Mouse (Mus musculus): ENCODE measurements around the gene Serpinb1b. TPM values are rescaled to one million over a fixed set of nuclear protein-coding genes. Genes with fewer than 3 reads are reported as not detected.
"Not testable (repeated sequence)": the region's sequence is repeated elsewhere in the genome, so short reads cannot be mapped to it uniquely, and the experiment has no call there.

Serpinb1b gene
- 0.06 and 0.21 TPM in 2 replicates for polyA plus RNA-seq (2012; rRNA removed)

DNA sequence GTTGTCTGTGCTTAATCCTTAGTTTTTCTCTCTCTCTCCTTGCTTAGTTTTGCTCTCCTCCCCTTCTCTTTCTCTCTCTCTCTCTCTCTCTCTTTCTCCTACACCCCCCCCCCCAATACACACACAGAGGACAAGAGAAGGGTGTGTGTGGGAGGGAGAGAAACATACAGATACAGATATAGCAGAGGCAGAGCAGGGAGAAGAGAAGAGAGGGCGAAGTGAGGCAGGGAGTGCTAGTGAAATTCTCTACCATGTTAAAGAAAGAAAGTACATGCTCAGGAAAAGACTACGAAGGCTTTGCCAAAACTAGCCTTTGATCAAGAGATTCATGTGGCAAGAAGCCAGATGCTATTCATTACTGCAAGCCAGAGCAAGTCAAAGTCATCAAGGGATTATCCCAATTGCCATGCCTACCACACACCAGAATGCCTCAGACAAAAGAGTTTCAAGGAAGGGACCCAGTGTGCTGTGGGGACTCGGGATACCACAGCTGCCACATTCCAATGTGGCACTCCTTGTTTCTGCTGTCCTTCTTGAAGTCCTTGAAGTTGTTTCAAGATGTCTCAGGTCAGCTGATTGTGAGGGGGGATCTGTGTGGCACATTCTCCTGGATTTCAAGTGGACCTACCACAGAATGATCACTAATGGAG, at the start of gene Serpinb1b:
Gene Serpinb1b (plus strand): TSS at position 520 of the 650 bp plus-strand sequence.
- Histone ChIP-seq H3K36me3 (ENCODE audit: control insufficient read depth, insufficient read depth, low read length) (no peaks in the 10 kb centered on the region), H3K4me1 (ENCODE audit: control insufficient read depth, insufficient read depth, insufficient read length) (no peaks in the 10 kb centered on the region; the same call in 1 of the 2 replicates), H3K27ac (ENCODE audit: insufficient read depth, low read length) (no peak within 1 kb of the TSS), H3K4me3 (ENCODE audit: extremely low read depth, insufficient read depth, insufficient read length) (no peak within 1 kb of the TSS), H3K27me3 (ENCODE audit: control insufficient read depth, insufficient read depth, low read length) (no peaks in the 10 kb centered on the region)
- DNase-seq (ENCODE audit: low read depth in 1 of 2, low spot score in 2 of 2), result no peak
- TF ChIP-seq CTCF (IDR thresholded peaks at IDR 0.05; ENCODE audit: extremely low read depth, insufficient read depth, insufficient read length, insufficient replicate concordance), result no peak
- TF ChIP-seq POLR2A (IDR thresholded peaks at IDR 0.05; ENCODE audit: low read depth, low read length), result no peak
- WGBS, result 91% methylated on average over 3 of the region's 3 CpGs

DNA sequence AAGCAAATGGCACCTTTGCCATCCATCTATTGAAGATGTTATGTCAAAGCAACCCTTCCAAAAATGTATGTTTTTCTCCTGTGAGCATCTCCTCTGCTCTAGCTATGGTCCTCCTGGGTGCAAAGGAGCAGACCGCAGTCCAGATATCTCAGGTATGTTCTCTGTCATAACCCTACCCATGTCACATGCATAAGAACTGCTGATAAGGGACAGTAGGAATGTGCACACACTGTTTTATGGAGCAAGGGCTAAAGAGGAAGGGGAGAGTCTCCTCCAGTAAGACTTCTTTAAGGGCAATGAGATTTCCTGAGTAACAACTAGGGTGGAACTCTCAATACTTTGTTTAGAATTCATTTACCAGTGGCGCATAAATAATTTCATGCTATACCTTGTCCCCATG, 48.9 kb upstream of the Serpinb1b start:
- H3K27me3 ChIP-seq (ENCODE audit: control insufficient read depth, insufficient read depth, low read length), result not testable (repeated sequence)
- WGBS, result 98% methylated on average over 2 of the region's 2 CpGs

GRCm38 (mm10) chr13:33030281-33030680, 48.1 kb upstream of the Serpinb1b start:
- no peak overlapping the region for H3K4me3 ChIP-seq (ENCODE audit: extremely low read depth, insufficient read depth, insufficient read length)
- no peaks in the 10 kb centered on the region for H3K4me1 ChIP-seq (ENCODE audit: control insufficient read depth, insufficient read depth, insufficient read length)
- TF ChIP-seq CTCF (IDR thresholded peaks at IDR 0.05; ENCODE audit: extremely low read depth, insufficient read depth, insufficient read length, insufficient replicate concordance) (no peak), POLR2A (IDR thresholded peaks at IDR 0.05; ENCODE audit: low read depth, low read length) (no peak)
- 67% methylated on average over 3 of the region's 3 CpGs for WGBS
- no peak overlapping the region for H3K27ac ChIP-seq (ENCODE audit: insufficient read depth, low read length)
- no peaks in the 10 kb centered on the region for H3K27me3 ChIP-seq (ENCODE audit: control insufficient read depth, insufficient read depth, low read length)
- no peaks in the 10 kb centered on the region for H3K36me3 ChIP-seq (ENCODE audit: control insufficient read depth, insufficient read depth, low read length)
- no peak for DNase-seq (ENCODE audit: low read depth in 1 of 2, low spot score in 2 of 2)

More for the DNA sequence above, 48.9 kb upstream of the Serpinb1b start:
- H3K27ac ChIP-seq (ENCODE audit: insufficient read depth, low read length); DNase-seq (ENCODE audit: low read depth in 1 of 2, low spot score in 2 of 2); H3K4me3 ChIP-seq (ENCODE audit: extremely low read depth, insufficient read depth, insufficient read length); H3K4me1 ChIP-seq (ENCODE audit: control insufficient read depth, insufficient read depth, insufficient read length); H3K36me3 ChIP-seq (ENCODE audit: control insufficient read depth, insufficient read depth, low read length): not testable (repeated sequence)

GRCm38 (mm10) chr13:33035506-33035905, 42.9 kb upstream of the Serpinb1b start:
- no peaks in the 10 kb centered on the region for H3K36me3 ChIP-seq (ENCODE audit: control insufficient read depth, insufficient read depth, low read length)
- DNase-seq (ENCODE audit: low read depth in 1 of 2, low spot score in 2 of 2), result no peak
- H3K27me3 ChIP-seq (ENCODE audit: control insufficient read depth, insufficient read depth, low read length), result no peaks in the 10 kb centered on the region
- H3K4me1 ChIP-seq (ENCODE audit: control insufficient read depth, insufficient read depth, insufficient read length), result no peaks in the 10 kb centered on the region
- 91% methylated on average over 1 of the region's 1 CpGs for WGBS
- no peak overlapping the region for H3K27ac ChIP-seq (ENCODE audit: insufficient read depth, low read length)
- TF ChIP-seq CTCF (IDR thresholded peaks at IDR 0.05; ENCODE audit: extremely low read depth, insufficient read depth, insufficient read length, insufficient replicate concordance) (no peak), POLR2A (IDR thresholded peaks at IDR 0.05; ENCODE audit: low read depth, low read length) (no peak)
- no peak overlapping the region for H3K4me3 ChIP-seq (ENCODE audit: extremely low read depth, insufficient read depth, insufficient read length)

- H3K4me3 ChIP-seq (ENCODE audit: extremely low read depth, insufficient read depth, insufficient read length), result no peak overlapping the region
- H3K36me3 ChIP-seq (ENCODE audit: control insufficient read depth, insufficient read depth, low read length), result no peaks in the 10 kb centered on the region
- WGBS, result 96% methylated on average over 3 of the region's 3 CpGs
- H3K4me1 ChIP-seq (ENCODE audit: control insufficient read depth, insufficient read depth, insufficient read length), result peaks cover 4% of the 10 kb centered on the region; the same call in 1 of the 2 replicates
- no peak for DNase-seq (ENCODE audit: low read depth in 1 of 2, low spot score in 2 of 2)
- H3K27ac ChIP-seq (ENCODE audit: insufficient read depth, low read length), result no peak overlapping the region
- TF ChIP-seq POLR2A (IDR thresholded peaks at IDR 0.05; ENCODE audit: low read depth, low read length) (no peak), CTCF (IDR thresholded peaks at IDR 0.05; ENCODE audit: extremely low read depth, insufficient read depth, insufficient read length, insufficient replicate concordance) (no peak)
- no peaks in the 10 kb centered on the region for H3K27me3 ChIP-seq (ENCODE audit: control insufficient read depth, insufficient read depth, low read length)
These were observed 34.8 kb upstream of the Serpinb1b start for GRCm38 (mm10) chr13:33043542-33043941.

DNA sequence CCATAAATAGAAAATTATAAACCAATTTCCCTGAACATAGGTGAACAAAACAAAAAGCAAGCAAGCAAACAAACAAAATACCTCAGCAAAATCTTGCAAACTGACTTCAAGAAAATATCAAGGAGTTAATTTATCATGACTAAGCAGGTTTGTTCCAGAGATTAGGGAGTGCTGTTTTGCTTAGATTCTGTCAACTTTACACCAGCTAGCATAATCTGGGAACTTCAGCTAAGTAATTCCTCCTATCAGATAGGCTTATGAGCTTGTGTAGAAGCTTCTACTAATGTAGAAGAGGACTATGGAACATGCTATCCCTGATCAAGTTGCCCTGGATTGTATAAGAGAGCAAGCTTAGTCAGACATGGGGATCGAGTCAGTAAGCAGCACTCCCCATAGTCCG, 31.1 kb upstream of the Serpinb1b start:
- H3K4me3 ChIP-seq (ENCODE audit: extremely low read depth, insufficient read depth, insufficient read length), result no peak overlapping the region

GRCm38 (mm10) chr13:33048187-33048586, 30.2 kb upstream of the Serpinb1b start:
- H3K4me1 ChIP-seq (ENCODE audit: control insufficient read depth, insufficient read depth, insufficient read length), result peaks cover 4% of the 10 kb centered on the region; the same call in 1 of the 2 replicates
- no peaks in the 10 kb centered on the region for H3K27me3 ChIP-seq (ENCODE audit: control insufficient read depth, insufficient read depth, low read length)
- TF ChIP-seq CTCF (IDR thresholded peaks at IDR 0.05; ENCODE audit: extremely low read depth, insufficient read depth, insufficient read length, insufficient replicate concordance) (no peak), POLR2A (IDR thresholded peaks at IDR 0.05; ENCODE audit: low read depth, low read length) (no peak)
- no peak overlapping the region for H3K27ac ChIP-seq (ENCODE audit: insufficient read depth, low read length)
- WGBS, result 32% methylated on average over 4 of the region's 4 CpGs
- H3K4me3 ChIP-seq (ENCODE audit: extremely low read depth, insufficient read depth, insufficient read length), result no peak overlapping the region
- H3K36me3 ChIP-seq (ENCODE audit: control insufficient read depth, insufficient read depth, low read length), result no peaks in the 10 kb centered on the region
- no peak for DNase-seq (ENCODE audit: low read depth in 1 of 2, low spot score in 2 of 2)

More for the DNA sequence above, 31.1 kb upstream of the Serpinb1b start:
- WGBS, result 90% methylated on average over 2 of the region's 2 CpGs
- Histone ChIP-seq H3K36me3 (ENCODE audit: control insufficient read depth, insufficient read depth, low read length) (no peaks in the 10 kb centered on the region), H3K4me1 (ENCODE audit: control insufficient read depth, insufficient read depth, insufficient read length) (peaks cover 4% of the 10 kb centered on the region; the same call in 1 of the 2 replicates), H3K27ac (ENCODE audit: insufficient read depth, low read length) (no peak overlapping the region), H3K27me3 (ENCODE audit: control insufficient read depth, insufficient read depth, low read length) (no peaks in the 10 kb centered on the region)
- DNase-seq (ENCODE audit: low read depth in 1 of 2, low spot score in 2 of 2), result no peak
- TF ChIP-seq CTCF (IDR thresholded peaks at IDR 0.05; ENCODE audit: extremely low read depth, insufficient read depth, insufficient read length, insufficient replicate concordance) (no peak), POLR2A (IDR thresholded peaks at IDR 0.05; ENCODE audit: low read depth, low read length) (no peak)
